Mouse (Mus musculus) ES-Bruce4 (cell line): ENCODE results near the gene Tpk1.

Source experiments
- CTCF ChIP-seq: IDR thresholded peaks from one replicate; pipeline ENCODE4 v1.8.1; 2011; ENCODE audit warnings: low read depth, low read length
- EP300 ChIP-seq: IDR thresholded peaks from 2 replicates; pipeline ENCODE4 v1.6.1; 2011; ENCODE audit warnings: low read depth, low read length; ENCODE audit not compliant: insufficient read depth
- POLR2A ChIP-seq: IDR thresholded peaks from one replicate; pipeline ENCODE4 v1.8.1; 2011; ENCODE audit warnings: low read length; ENCODE audit not compliant: insufficient read depth

DNA sequence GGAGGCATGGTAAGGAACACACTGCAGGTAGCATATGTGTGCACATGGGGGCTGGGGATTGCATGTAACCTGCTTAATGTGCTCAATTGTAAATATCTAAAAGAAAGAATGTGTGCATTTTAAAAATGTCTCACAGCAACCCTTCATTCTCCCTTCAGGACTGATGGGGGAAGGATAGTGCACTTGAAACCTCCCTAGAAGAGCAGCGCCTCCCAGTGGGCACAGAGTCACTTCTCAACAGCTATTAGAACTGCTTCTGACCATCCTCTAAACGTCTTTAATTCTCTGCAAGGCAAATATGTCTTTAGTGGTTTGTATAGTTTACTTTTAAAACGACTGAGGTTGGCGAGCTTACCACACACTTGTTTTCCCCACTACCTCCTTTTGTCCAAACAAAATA is 241.1 kb downstream of the Tpk1 start:
- TF ChIP-seq POLR2A (no peak), CTCF (no peak), EP300 (no peak)
